Mouse (Mus musculus) liver, embryonic 14.5 days (tissue): ENCODE data around the gene Slc1a1. TPM values are rescaled to one million over a fixed set of nuclear protein-coding genes. Genes with fewer than 3 reads are reported as not detected.

Source experiments
- ATAC-seq: fragments of 200-750 bp; cut with Nextera tagmentation; 2 replicates; pipeline ENCODE4 v1.8.0; 2017; ENCODE audit warnings: moderate number of reproducible peaks, mild to moderate bottlenecking, moderate library complexity; ENCODE audit not compliant: insufficient read depth
- DNase-seq, 3 experiments: peaks; one replicate each; pipeline ENCODE4 v3.0.0-alpha.2; 2012 to 2013; ENCODE audit warnings: low read depth in 3 of 3, low spot score in 3 of 3
- H3K27ac ChIP-seq: fragments of 300-500 bp; sonication (generic); 2 replicates; pipeline ENCODE4 v1.5.1; 2014; ENCODE audit warnings: moderate library complexity, mild to moderate bottlenecking, control low read depth, inconsistent platforms
- H3K27me3 ChIP-seq: fragments of 300-500 bp; sonication (generic); 2 replicates; pipeline ENCODE4 v1.6.1; 2014; ENCODE audit warnings: mild to moderate bottlenecking, low read length, moderate library complexity; ENCODE audit not compliant: control insufficient read depth, insufficient read depth
- H3K36me3 ChIP-seq: fragments of 300-500 bp; sonication (generic); replicated peaks from 2 replicates; pipeline ENCODE4 v1.6.1; 2014; ENCODE audit warnings: low read depth; ENCODE audit not compliant: control insufficient read depth, insufficient read depth
- H3K4me1 ChIP-seq, 2 experiments: fragments of 200-500 bp in 1 of 2; fragments of 300-500 bp in 1 of 2; sonication (generic) in 1 of 2; replicated peaks; 2 replicates each; pipeline ENCODE4 v1.6.1; 2012 to 2014; ENCODE audit warnings: antibody characterized with exemption in 1 of 2, inconsistent platforms in 1 of 2, low read length in 1 of 2; ENCODE audit not compliant: control insufficient read depth in 2 of 2, insufficient read depth in 2 of 2
- H3K4me2 ChIP-seq: fragments of 300-500 bp; sonication (generic); 2 replicates; pipeline ENCODE4 v1.6.1; 2014; ENCODE audit warnings: low read depth, mild to moderate bottlenecking, control low read depth, moderate library complexity
- H3K4me3 ChIP-seq, 2 experiments: fragments of 200-500 bp in 1 of 2; fragments of 300-500 bp in 1 of 2; sonication (generic) in 1 of 2; 2 replicates each; pipeline ENCODE4 v1.5.1; 2012 to 2014; ENCODE audit warnings: low read depth in 2 of 2, low read length in 2 of 2, mild to moderate bottlenecking in 2 of 2, control low read depth in 1 of 2, inconsistent platforms in 1 of 2, moderate library complexity in 1 of 2; ENCODE audit not compliant: insufficient read depth in 1 of 2
- H3K9ac ChIP-seq: fragments of 300-500 bp; sonication (generic); replicated peaks from 2 replicates; pipeline ENCODE4 v1.6.1; 2014; ENCODE audit warnings: mild to moderate bottlenecking, control low read depth, moderate library complexity
- H3K9me3 ChIP-seq: fragments of 300-500 bp; sonication (generic); 2 replicates; pipeline ENCODE4 v1.6.1; 2016; ENCODE audit warnings: low read length, mixed read lengths; ENCODE audit not compliant: control insufficient read depth
- CTCF ChIP-seq: IDR thresholded peaks from 2 replicates; pipeline ENCODE4 v1.5.1; 2016; ENCODE audit warnings: antibody characterized with exemption, low read depth, control low read depth
- EP300 ChIP-seq: IDR thresholded peaks from 2 replicates; pipeline ENCODE4 v1.6.1; 2016; ENCODE audit warnings: antibody characterized with exemption, low read depth
- WGBS: fragments of 180-500 bp; shearing (Covaris S2); extraction: QIAGEN DNeasy Blood & Tissue Kit; methylation state at CpG from one replicate; pipeline ENCODE4 v1.1.7; 2014; ENCODE audit not compliant: insufficient replicate concordance; 5-methylcytosine and 5-hydroxymethylcytosine counted together
- polyA plus RNA-seq, 2 experiments: library from polyadenylated mRNA; depleted of rRNA in 1 of 2; stranded (reverse) in 1 of 2; unstranded in 1 of 2; fragments of >200 nt; fragmentation: Nextera tagmentation in 1 of 2; extraction: Ambion mirVana in 1 of 2; gene quantifications; 2 replicates each; pipeline versions ENCODE4 v1.2.1 to v1.2.3; 2012 to 2014

Gene Slc1a1
- polyA plus RNA-seq (2012; rRNA removed): 0.04 TPM in 1 of 2 replicates, not detected in the other
- not detected in 2 replicates for polyA plus RNA-seq (2014; fragmentation: Nextera tagmentation; extraction: Ambion mirVana)

DNA sequence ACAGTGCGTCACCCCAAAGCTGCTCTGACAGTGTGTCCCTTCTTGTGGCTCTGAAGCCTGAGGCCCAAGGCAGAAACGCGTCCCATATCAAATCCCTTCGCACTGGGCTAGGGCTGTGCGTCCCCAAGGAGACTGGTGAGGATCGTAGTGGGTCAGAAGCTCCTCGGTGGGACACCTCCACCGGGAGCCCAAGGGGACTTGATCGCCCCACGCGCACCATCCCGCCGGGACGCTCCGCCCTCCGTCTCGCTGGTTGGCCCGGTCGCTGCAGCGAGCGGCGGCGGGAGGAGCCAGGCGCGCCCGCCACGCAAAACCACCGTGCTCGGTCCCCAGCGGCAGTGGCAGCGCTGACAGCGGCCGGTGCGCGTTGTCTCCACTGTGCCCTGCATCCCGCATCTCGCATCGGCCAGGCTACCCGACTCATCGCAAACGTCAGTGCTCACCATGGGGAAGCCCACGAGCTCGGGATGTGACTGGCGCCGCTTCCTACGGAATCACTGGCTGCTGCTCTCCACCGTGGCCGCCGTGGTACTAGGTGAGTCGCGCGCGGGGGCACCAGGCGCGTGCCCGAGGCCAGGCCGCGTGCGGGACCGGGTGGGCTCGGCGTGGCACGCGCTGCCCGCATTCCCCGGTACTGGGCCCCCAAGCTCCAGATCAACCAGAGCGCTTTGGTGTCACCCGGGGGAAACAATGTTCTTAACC is at the start of gene Slc1a1:
TSS of gene Slc1a1 (plus strand) at position 252 of the 702 bp plus-strand sequence.
- H3K4me1 ChIP-seq: no peaks in the 10 kb centered on the region
- H3K27me3 ChIP-seq: peaks cover 21% of the 10 kb centered on the region
- no peaks in the 10 kb centered on the region for H3K9me3 ChIP-seq
- TF ChIP-seq CTCF (no peak), EP300 (no peak)
- no peaks in the 10 kb centered on the region for H3K36me3 ChIP-seq
- H3K9ac ChIP-seq: no peak within 1 kb of the TSS
- peak within 1 kb of the TSS; percentile 43 for H3K4me2 ChIP-seq
- DNase-seq (no peak), ATAC-seq (no peak)
- 2% methylated on average over 68 of the region's 68 CpGs for WGBS
- no peak within 1 kb of the TSS for H3K27ac ChIP-seq
- peak within 1 kb of the TSS; percentile 30 to 37 for H3K4me3 ChIP-seq

DNA sequence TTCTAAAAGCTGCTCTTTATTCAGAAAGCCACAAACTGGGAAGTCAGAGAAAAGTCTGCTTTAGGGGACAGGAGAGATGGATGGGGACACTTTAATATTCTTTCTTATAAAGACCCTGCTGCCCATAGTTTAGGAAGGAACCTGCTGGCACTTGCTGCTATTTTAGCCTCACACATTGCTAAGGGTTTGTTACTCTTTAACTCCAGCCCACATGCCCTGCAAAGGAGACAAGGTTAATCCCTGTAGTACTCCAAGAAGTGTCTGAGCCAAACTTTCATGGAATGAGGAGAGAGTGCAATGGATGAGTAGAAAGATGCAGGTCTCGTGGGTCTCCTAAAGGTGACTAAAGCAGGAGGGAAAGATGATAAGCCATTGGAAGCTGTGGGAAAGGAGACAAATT is 44.7 kb upstream of the Slc1a1 start:
- no peaks in the 10 kb centered on the region for H3K4me1 ChIP-seq
- no peak for TF ChIP-seq CTCF
- no peak for TF ChIP-seq EP300

DNA sequence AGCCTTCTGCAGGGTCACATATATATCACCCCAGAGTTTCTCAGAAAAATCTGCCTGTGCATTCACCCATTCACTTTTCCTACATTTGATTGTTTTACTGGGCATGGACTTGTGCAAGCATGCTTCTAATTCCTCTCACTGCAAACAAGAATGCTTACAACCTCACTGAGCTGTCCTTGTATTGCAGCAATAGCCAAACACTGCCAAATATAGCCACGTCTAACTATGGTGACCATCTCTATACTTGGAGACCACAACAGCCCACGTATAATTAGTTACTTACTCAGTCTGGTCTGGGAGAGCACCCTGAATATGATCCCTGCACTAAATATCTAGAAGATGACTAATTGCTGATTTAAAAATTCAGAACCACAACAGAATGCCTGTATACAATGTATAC is 41.5 kb upstream of the Slc1a1 start:
- H3K27ac ChIP-seq: no peak overlapping the region
- H3K4me3 ChIP-seq: no peak overlapping the region
- H3K27me3 ChIP-seq: no peaks in the 10 kb centered on the region
- no peak for DNase-seq
- H3K36me3 ChIP-seq: no peaks in the 10 kb centered on the region
- no peaks in the 10 kb centered on the region for H3K9me3 ChIP-seq
- WGBS: 53% methylated on average over 2 of the region's 2 CpGs
- H3K9ac ChIP-seq: no peak overlapping the region
- H3K4me1 ChIP-seq: no peaks in the 10 kb centered on the region
- no peak overlapping the region for H3K4me2 ChIP-seq
- TF ChIP-seq CTCF (no peak), EP300 (no peak)
- ATAC-seq: no peak

More for the DNA sequence above, 44.7 kb upstream of the Slc1a1 start:
- ATAC-seq (no peak), DNase-seq (no peak)
- Histone ChIP-seq H3K36me3 (no peaks in the 10 kb centered on the region), H3K27me3 (no peaks in the 10 kb centered on the region), H3K4me2 (no peak overlapping the region), H3K4me3 (no peak overlapping the region), H3K9me3 (no peaks in the 10 kb centered on the region), H3K9ac (no peak overlapping the region), H3K27ac (no peak overlapping the region)
- WGBS: 35% methylated on average over 1 of the region's 1 CpGs

DNA sequence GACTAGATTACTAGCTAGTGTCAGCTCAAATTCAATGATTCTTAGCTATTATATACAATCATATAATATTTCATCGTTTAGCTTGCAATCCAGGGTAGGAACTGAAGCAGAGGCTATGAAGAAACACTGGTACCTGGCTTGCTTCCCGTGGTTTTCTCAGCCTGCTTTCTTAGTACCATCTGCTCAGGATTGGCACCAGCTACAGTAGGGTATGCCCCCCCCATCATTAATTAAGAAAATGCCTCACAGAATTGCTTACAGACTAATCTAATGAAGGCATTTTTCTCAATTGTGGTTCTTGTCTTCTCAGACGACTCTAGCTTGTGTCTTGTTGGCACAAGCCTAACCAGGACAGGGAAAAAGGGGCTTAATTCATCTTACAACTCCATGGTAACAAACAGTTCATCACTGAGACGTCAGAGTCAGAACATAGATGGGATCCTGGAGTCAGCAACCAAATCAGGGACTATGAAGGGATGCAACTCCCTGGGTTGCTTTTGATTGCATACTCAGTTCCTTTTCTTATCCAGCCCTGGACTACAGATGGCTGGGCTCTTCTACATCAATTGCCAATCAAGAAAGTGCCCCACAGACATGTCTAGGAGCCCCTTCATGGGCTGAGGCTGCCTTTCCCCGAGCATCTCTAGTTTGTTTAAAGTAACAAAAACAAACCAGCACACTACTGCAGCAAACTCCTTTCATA is 38.6 kb upstream of the Slc1a1 start:
- no peaks in the 10 kb centered on the region for H3K36me3 ChIP-seq
- H3K4me3 ChIP-seq: no peak overlapping the region
- TF ChIP-seq EP300 (no peak), CTCF (no peak)
- ATAC-seq (no peak), DNase-seq (no peak)
- H3K9me3 ChIP-seq: no peaks in the 10 kb centered on the region
- H3K4me2 ChIP-seq: no peak overlapping the region
- H3K27me3 ChIP-seq: no peaks in the 10 kb centered on the region
- no peaks in the 10 kb centered on the region for H3K4me1 ChIP-seq
- H3K9ac ChIP-seq: no peak overlapping the region
- H3K27ac ChIP-seq: no peak overlapping the region
- WGBS: 44% methylated on average over 5 of the region's 5 CpGs

DNA sequence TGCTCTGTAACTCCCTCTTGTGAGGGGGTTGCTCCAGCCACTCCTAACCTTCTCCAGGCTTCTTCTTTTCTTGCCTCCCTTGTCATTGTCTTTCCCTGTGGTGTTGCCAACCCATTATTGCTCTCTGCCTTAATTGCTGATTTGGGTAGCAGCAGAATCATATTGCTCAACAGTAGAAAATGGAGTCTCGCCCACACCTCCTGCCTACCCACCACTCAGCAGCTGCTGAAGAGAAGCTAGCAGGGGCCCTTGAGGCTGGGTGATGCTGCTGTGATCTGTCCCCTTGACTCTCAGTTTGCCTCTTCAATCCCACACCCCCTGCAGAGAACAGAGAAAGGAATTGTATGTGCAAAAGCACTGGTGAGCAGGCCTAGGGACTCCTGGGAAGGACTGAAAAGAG is 37.9 kb upstream of the Slc1a1 start:
- no peak for TF ChIP-seq EP300
- TF ChIP-seq CTCF: no peak
- Histone ChIP-seq H3K4me1 (no peaks in the 10 kb centered on the region), H3K27me3 (no peaks in the 10 kb centered on the region), H3K9me3 (no peaks in the 10 kb centered on the region), H3K27ac (no peak overlapping the region), H3K4me3 (no peak overlapping the region), H3K9ac (no peak overlapping the region), H3K36me3 (no peaks in the 10 kb centered on the region), H3K4me2 (no peak overlapping the region)
- 48% methylated on average over 1 of the region's 1 CpGs for WGBS
- ATAC-seq: no peak
- no peak for DNase-seq
